Mouse (Mus musculus) heart, embryonic 14.5 days (tissue): ENCODE results near the gene Syt1. TPM values are rescaled to one million over a fixed set of nuclear protein-coding genes. Genes with fewer than 3 reads are reported as not detected.
A peak's percentile ranks its signal among the peaks of the same experiment; 100 is the strongest.

ENCODE experiments used
- ATAC-seq: fragments of 200-750 bp; cut with Nextera tagmentation; 2 replicates; pipeline ENCODE4 v1.8.0; 2017; ENCODE audit warnings: low read depth, moderate TSS enrichment; ENCODE audit not compliant: insufficient number of reproducible peaks, insufficient read depth, low FRiP score
- H3K27ac ChIP-seq, 2 experiments: fragments of 200-500 bp in 1 of 2; fragments of 300-500 bp in 1 of 2; sonication (generic) in 1 of 2; replicated peaks in 1 of 2; 2 replicates each; pipeline ENCODE4 v1.5.1; 2012 to 2014; ENCODE audit warnings: low read depth in 2 of 2, low read length in 2 of 2, control low read depth in 1 of 2, mild to moderate bottlenecking in 1 of 2, mixed read lengths in 1 of 2; ENCODE audit not compliant: control insufficient read depth in 1 of 2, insufficient read depth in 1 of 2
- H3K27me3 ChIP-seq: fragments of 300-500 bp; sonication (generic); 2 replicates; pipeline ENCODE4 v1.6.1; 2014; ENCODE audit warnings: mild to moderate bottlenecking, low read length, control low read depth; ENCODE audit not compliant: control insufficient read depth, insufficient read depth
- H3K36me3 ChIP-seq: fragments of 300-500 bp; sonication (generic); 2 replicates; pipeline ENCODE4 v1.6.1; 2014; ENCODE audit warnings: mild to moderate bottlenecking, control low read depth, low read length, mixed read lengths; ENCODE audit not compliant: control insufficient read depth, insufficient read depth
- H3K4me1 ChIP-seq, 2 experiments: fragments of 200-500 bp in 1 of 2; fragments of 300-500 bp in 1 of 2; sonication (generic) in 1 of 2; 2 replicates each; pipeline ENCODE4 v1.6.1; 2012 to 2014; ENCODE audit warnings: low read length in 2 of 2, control low read depth in 1 of 2, mixed read lengths in 1 of 2; ENCODE audit not compliant: control insufficient read depth in 2 of 2, insufficient read depth in 2 of 2
- H3K4me2 ChIP-seq: fragments of 300-500 bp; sonication (generic); 2 replicates; pipeline ENCODE4 v1.6.1; 2014; ENCODE audit warnings: mild to moderate bottlenecking, low read length
- H3K4me3 ChIP-seq, 2 experiments: fragments of 200-500 bp in 1 of 2; fragments of 300-500 bp in 1 of 2; sonication (generic) in 1 of 2; 2 replicates each; pipeline ENCODE4 v1.5.1; 2012 to 2014; ENCODE audit warnings: low read length in 2 of 2, mild to moderate bottlenecking in 2 of 2, control low read depth in 1 of 2, low read depth in 1 of 2, moderate library complexity in 1 of 2; ENCODE audit not compliant: control insufficient read depth in 1 of 2, insufficient read depth in 1 of 2
- H3K9ac ChIP-seq: fragments of 300-500 bp; sonication (generic); 2 replicates; pipeline ENCODE4 v1.6.1; 2014; ENCODE audit warnings: mild to moderate bottlenecking, low read length
- H3K9me3 ChIP-seq: fragments of 300-500 bp; sonication (generic); 2 replicates; pipeline ENCODE4 v1.6.1; 2016; ENCODE audit warnings: low read length, control low read depth; ENCODE audit not compliant: control insufficient read depth
- WGBS: fragments of 180-500 bp; shearing (Covaris S2); extraction: QIAGEN DNeasy Blood & Tissue Kit; methylation state at CpG from one replicate; pipeline ENCODE4 v1.1.7; 2014; 5-methylcytosine and 5-hydroxymethylcytosine counted together
- polyA plus RNA-seq: library from polyadenylated mRNA; unstranded; fragments of >200 nt; fragmentation: Nextera tagmentation; extraction: Ambion mirVana; gene quantifications from 2 replicates; pipeline ENCODE4 v1.2.1, GENCODE M21; 2014

Syt1 gene
- polyA plus RNA-seq, 1 experiment from 2014 or later = 1.2 TPM

- WGBS = 14% methylated on average over 11 of the region's 11 CpGs
- no peak overlapping the region for H3K27ac ChIP-seq
- peak overlapping the region; percentile 51 for H3K4me2 ChIP-seq
- H3K27me3 ChIP-seq = no peaks in the 10 kb centered on the region
- H3K4me1 ChIP-seq = peaks cover 7 to 15% of the 10 kb centered on the region in 2 experiments; a peak in 3 of 4 replicates
- H3K4me3 ChIP-seq = no peak overlapping the region
- no peaks in the 10 kb centered on the region for H3K36me3 ChIP-seq
- 0 out of 2 replicates have a peak overlapping the region, but pooled peaks have one; percentile 1 for H3K9ac ChIP-seq
- peaks cover 11% of the 10 kb centered on the region for H3K9me3 ChIP-seq
- no peak for ATAC-seq
Observed at GRCm38 (mm10) chr10:108596162-108596927, 414.4 kb downstream of the Syt1 start.

- H3K4me2 ChIP-seq = no peak overlapping the region
- no peak overlapping the region for H3K27ac ChIP-seq
- H3K27me3 ChIP-seq = no peaks in the 10 kb centered on the region
- H3K9me3 ChIP-seq = no peaks in the 10 kb centered on the region
- no peak for ATAC-seq
- no peaks in the 10 kb centered on the region for H3K4me1 ChIP-seq
- no peaks in the 10 kb centered on the region for H3K36me3 ChIP-seq
- H3K4me3 ChIP-seq = no peak overlapping the region
- no peak overlapping the region for H3K9ac ChIP-seq
- 72% methylated on average over 3 of the region's 3 CpGs for WGBS
Observed at GRCm38 (mm10) chr10:108589355-108589754, 421.4 kb downstream of the Syt1 start.

GRCm38 (mm10) chr10:108588924-108589323 lies 421.9 kb downstream of the Syt1 start:
- Histone ChIP-seq H3K27ac (no peak overlapping the region), H3K9ac (no peak overlapping the region), H3K4me2 (no peak overlapping the region), H3K36me3 (no peaks in the 10 kb centered on the region), H3K4me3 (no peak overlapping the region), H3K27me3 (no peaks in the 10 kb centered on the region), H3K4me1 (no peaks in the 10 kb centered on the region), H3K9me3 (no peaks in the 10 kb centered on the region)
- WGBS = 88% methylated on average over 3 of the region's 3 CpGs
- ATAC-seq = no peak

GRCm38 (mm10) chr10:108583694-108584093 lies 427.1 kb downstream of the Syt1 start:
- H3K4me1 ChIP-seq = no peaks in the 10 kb centered on the region
- no peak overlapping the region for H3K9ac ChIP-seq
- H3K36me3 ChIP-seq = no peaks in the 10 kb centered on the region
- H3K27me3 ChIP-seq = no peaks in the 10 kb centered on the region
- no peak overlapping the region for H3K4me3 ChIP-seq
- no peaks in the 10 kb centered on the region for H3K9me3 ChIP-seq
- ATAC-seq = no peak
- H3K4me2 ChIP-seq = no peak overlapping the region
- 45% methylated on average over 11 of the region's 11 CpGs for WGBS
- H3K27ac ChIP-seq = no peak overlapping the region

GRCm38 (mm10) chr10:108582397-108582730 lies 428.4 kb downstream of the Syt1 start:
- ATAC-seq = no peak
- Histone ChIP-seq H3K9ac (no peak overlapping the region), H3K4me1 (no peaks in the 10 kb centered on the region), H3K9me3 (no peaks in the 10 kb centered on the region), H3K4me2 (no peak overlapping the region), H3K36me3 (no peaks in the 10 kb centered on the region), H3K27ac (no peak overlapping the region), H3K27me3 (no peaks in the 10 kb centered on the region), H3K4me3 (no peak overlapping the region)
- 25% methylated on average over 3 of the region's 3 CpGs for WGBS

GRCm38 (mm10) chr10:108581555-108582396 lies 429.0 kb downstream of the Syt1 start:
- H3K27ac ChIP-seq = no peak overlapping the region
- no peaks in the 10 kb centered on the region for H3K27me3 ChIP-seq
- H3K9me3 ChIP-seq = no peaks in the 10 kb centered on the region
- no peaks in the 10 kb centered on the region for H3K36me3 ChIP-seq
- 77% methylated on average over 12 of the region's 12 CpGs for WGBS
- no peaks in the 10 kb centered on the region for H3K4me1 ChIP-seq
- no peak overlapping the region for H3K4me2 ChIP-seq
- ATAC-seq = no peak
- no peak overlapping the region for H3K4me3 ChIP-seq
- no peak overlapping the region for H3K9ac ChIP-seq

GRCm38 (mm10) chr10:108580786-108581420 lies 429.9 kb downstream of the Syt1 start:
- Histone ChIP-seq H3K27ac (no peak overlapping the region), H3K4me3 (no peak overlapping the region), H3K9me3 (no peaks in the 10 kb centered on the region), H3K4me2 (no peak overlapping the region), H3K9ac (no peak overlapping the region), H3K4me1 (no peaks in the 10 kb centered on the region), H3K27me3 (no peaks in the 10 kb centered on the region), H3K36me3 (no peaks in the 10 kb centered on the region)
- WGBS = 91% methylated on average over 9 of the region's 9 CpGs
- no peak for ATAC-seq
